Mouse (Mus musculus): ENCODE data around the gene Pcbp3.
"Not testable (repeated sequence)": the region's sequence is repeated elsewhere in the genome, so short reads cannot be mapped to it uniquely, and the experiment has no call there.

Gene Pcbp3

GRCm38 (mm10) chr10:76961790-76962489, at the start of gene Pcbp3:
Pcbp3 (minus strand) TSS chr10:76961887.
- DNase-seq (ENCODE audit: low spot score in 2 of 2) = peak; percentile 95 to 96

- DNase-seq (ENCODE audit: low spot score in 2 of 2) = no peak
These were observed 47.0 kb upstream of the Pcbp3 start for GRCm38 (mm10) chr10:77008698-77009097.

GRCm38 (mm10) chr10:77008109-77008561, 46.4 kb upstream of the Pcbp3 start:
- no peak for DNase-seq (ENCODE audit: low spot score in 2 of 2)

- no peak for DNase-seq (ENCODE audit: low spot score in 2 of 2)
These were observed 45.9 kb upstream of the Pcbp3 start for GRCm38 (mm10) chr10:77007433-77008108.

GRCm38 (mm10) chr10:77004936-77005335, 43.2 kb upstream of the Pcbp3 start:
- DNase-seq (ENCODE audit: low spot score in 2 of 2) = no peak

GRCm38 (mm10) chr10:76997759-76998513, 36.2 kb upstream of the Pcbp3 start:
- no peak for DNase-seq (ENCODE audit: low spot score in 2 of 2)

GRCm38 (mm10) chr10:76992456-76992855, 30.8 kb upstream of the Pcbp3 start:
- no peak for DNase-seq (ENCODE audit: low spot score in 2 of 2)

- DNase-seq (ENCODE audit: low spot score in 2 of 2) = no peak
These were observed 26.9 kb upstream of the Pcbp3 start for GRCm38 (mm10) chr10:76988586-76988985.

- DNase-seq (ENCODE audit: low spot score in 2 of 2) = no peak
These were observed 16.4 kb upstream of the Pcbp3 start for GRCm38 (mm10) chr10:76978042-76978441.

GRCm38 (mm10) chr10:76976699-76977098, 15.0 kb upstream of the Pcbp3 start:
- DNase-seq (ENCODE audit: low spot score in 2 of 2) = no peak

- no peak for DNase-seq (ENCODE audit: low spot score in 2 of 2)
These were observed 12.2 kb upstream of the Pcbp3 start for GRCm38 (mm10) chr10:76973797-76974436.

- not testable (repeated sequence) for DNase-seq (ENCODE audit: low spot score in 2 of 2)
These were observed 10.6 kb upstream of the Pcbp3 start for GRCm38 (mm10) chr10:76972318-76972717.

GRCm38 (mm10) chr10:76970974-76971373, 9.3 kb upstream of the Pcbp3 start:
- no peak for DNase-seq (ENCODE audit: low spot score in 2 of 2)

GRCm38 (mm10) chr10:76964436-76964835, 2.7 kb upstream of the Pcbp3 start:
- no peak for DNase-seq (ENCODE audit: low spot score in 2 of 2)

- peak in 1 of 2 experiments; percentile 16 for DNase-seq (ENCODE audit: low spot score in 2 of 2)
These were observed 2.3 kb upstream of the Pcbp3 start for GRCm38 (mm10) chr10:76963997-76964396.

- no peak for DNase-seq (ENCODE audit: low spot score in 2 of 2)
These were observed 531 bp downstream of the Pcbp3 start for GRCm38 (mm10) chr10:76961156-76961555.

GRCm38 (mm10) chr10:76958201-76958600, 3.5 kb downstream of the Pcbp3 start:
- DNase-seq (ENCODE audit: low spot score in 2 of 2) = no peak

GRCm38 (mm10) chr10:76956200-76956599, 5.5 kb downstream of the Pcbp3 start:
- DNase-seq (ENCODE audit: low spot score in 2 of 2) = no peak

- no peak for DNase-seq (ENCODE audit: low spot score in 2 of 2)
These were observed 20.6 kb downstream of the Pcbp3 start for GRCm38 (mm10) chr10:76941038-76941437.

- no peak for DNase-seq (ENCODE audit: low spot score in 2 of 2)
These were observed 24.9 kb downstream of the Pcbp3 start for GRCm38 (mm10) chr10:76936827-76937226.

- no peak for DNase-seq (ENCODE audit: low spot score in 2 of 2)
These were observed 26.9 kb downstream of the Pcbp3 start for GRCm38 (mm10) chr10:76934805-76935204.

GRCm38 (mm10) chr10:76931794-76932193, 29.9 kb downstream of the Pcbp3 start:
- no peak for DNase-seq (ENCODE audit: low spot score in 2 of 2)

Measured in frontal cortex, postnatal 14 days (tissue).